Mouse (Mus musculus): Measurements from ENCODE around the gene Frrs1.

The Frrs1 gene

GRCm38 (mm10) chr3:116906596-116906995 is 47.3 kb downstream of the Frrs1 start:
- DNase-seq (ENCODE audit: low read depth, low spot score): no peak

DNA sequence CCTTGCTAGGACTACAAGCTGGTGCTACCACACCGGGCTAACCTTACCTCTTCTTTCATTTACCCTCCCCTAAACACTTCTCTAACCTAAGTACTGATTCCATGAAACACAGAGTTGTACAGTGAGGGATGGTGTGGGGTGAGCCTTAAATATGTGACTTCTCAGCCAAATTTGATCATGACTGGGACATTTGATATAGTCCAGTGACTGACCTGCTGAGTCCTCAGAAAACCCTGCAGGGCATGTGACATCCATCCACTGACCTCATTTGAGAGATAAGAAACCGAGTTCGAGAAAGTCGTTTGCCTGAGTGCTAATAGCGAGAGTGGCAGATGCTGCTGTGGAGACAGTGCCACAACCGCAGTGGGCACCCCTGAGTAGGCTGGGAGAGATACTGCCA is 55.1 kb downstream of the Frrs1 start:
- no peak for DNase-seq (ENCODE audit: low read depth, low spot score)

DNA sequence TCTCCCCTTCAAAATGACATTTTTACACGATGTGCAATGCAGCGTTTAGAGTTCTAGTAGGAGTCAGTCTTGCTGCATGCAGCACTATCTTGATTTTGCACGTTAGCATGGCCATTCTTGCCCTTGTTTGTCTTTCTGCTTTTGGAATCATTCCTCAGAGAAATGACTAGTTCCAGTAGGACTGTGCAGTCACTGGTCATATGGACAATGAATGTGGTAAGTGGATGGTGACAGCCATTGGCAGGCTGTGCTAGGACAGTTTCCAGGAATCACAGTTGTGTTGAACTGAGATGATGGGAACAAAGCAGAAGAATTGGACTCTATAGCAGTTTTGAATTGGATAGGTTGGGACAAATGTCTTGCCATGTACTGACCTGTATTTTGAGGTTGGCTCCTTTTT is 55.7 kb downstream of the Frrs1 start:
- DNase-seq (ENCODE audit: low read depth, low spot score): no peak

DNA sequence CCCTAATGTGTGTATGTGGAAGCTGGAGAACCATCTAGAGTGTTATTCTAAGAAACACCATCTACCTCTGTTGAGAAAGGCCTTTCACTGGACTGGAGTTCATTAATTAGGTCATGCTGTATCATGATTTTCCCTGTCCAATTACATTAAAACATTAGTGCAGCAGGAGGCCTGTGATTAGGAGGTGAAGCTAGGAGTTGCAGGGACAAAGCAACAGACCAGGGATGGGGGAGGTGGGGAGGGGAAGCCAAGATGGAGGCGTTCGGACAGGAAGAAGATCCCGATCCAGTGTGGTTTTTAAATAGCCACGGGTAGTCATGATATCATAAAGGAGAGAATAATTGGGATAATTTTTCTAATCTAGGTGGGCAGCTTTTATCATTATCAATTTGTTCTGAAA is 57.8 kb downstream of the Frrs1 start:
- no peak for DNase-seq (ENCODE audit: low read depth, low spot score)

DNA sequence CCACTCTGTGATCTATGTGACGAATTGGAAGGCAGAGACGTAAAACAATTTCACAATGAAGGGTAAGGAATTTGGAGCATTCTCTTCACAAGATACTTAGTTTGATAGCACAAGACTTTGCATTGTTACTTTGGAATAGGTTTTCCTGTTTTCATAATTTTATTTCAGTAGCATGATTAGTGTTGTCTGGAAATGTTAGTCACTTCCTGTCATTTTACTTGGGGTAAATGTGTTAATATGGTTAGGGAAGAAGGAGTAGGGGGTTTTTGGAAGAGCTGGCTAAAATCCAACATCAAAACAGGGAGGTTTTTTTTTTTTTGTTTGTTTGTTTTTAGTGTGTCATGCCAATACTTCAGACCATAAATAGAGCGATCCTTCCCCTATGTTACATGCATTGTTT is 62.3 kb downstream of the Frrs1 start:
- DNase-seq (ENCODE audit: low read depth, low spot score): no peak

DNA sequence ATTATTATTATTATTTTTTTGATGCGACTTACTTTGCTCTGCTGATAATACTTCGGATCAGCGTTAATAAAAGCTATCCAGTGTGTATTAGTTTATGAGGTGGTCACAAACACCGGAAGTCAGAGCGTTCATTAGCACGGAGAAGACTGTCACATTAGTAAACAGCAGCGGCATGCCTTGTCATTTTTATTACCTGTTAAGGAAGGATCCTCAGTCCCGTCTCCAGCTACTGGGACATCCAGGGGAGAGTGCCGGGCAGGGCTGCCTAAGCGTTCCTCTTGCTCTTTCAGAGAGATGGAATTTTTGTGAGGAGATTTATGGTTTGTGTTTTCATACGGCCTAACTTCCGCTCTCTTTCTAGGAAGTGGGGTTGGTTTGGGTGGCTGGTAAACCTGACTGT is 63.8 kb downstream of the Frrs1 start:
- no peak for DNase-seq (ENCODE audit: low read depth, low spot score)

DNA sequence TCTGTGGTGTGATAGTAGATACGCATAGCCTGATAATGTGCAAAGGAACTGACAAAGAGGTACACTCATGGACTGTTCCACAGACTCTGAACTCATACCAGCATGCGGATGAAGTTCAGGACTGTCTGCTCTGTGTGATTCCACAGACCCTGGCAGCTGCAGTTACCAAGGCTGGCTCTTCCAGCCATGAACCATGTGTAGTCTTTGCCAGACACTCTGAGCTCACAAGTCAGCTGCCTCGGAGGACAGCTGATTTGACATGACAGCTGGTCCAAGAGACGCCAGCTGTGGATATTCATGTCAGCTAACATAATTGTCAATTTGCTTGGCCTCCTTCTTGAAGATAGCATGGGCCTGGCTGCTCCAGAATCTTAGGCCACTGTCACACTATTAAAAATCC is 69.7 kb downstream of the Frrs1 start:
- DNase-seq (ENCODE audit: low read depth, low spot score): no peak

DNA sequence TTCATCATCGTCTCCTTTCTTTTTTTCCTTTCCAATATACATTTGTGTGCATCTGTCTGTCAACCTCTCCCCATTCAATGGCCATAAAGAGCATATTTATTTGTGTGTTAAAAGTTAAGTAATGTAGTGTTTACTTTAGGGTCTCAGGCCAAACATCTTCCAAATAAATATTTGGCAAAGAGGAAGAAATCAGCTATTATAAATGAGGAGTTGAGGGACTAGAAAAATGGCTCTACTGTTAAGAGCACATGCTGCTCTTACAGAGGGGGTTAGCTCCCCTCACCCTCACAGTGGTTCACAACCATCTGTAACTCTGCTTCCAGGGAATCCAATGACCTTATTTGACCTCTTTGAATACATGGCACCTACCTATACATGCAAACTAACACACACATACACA is 73.9 kb downstream of the Frrs1 start:
- no peak for DNase-seq (ENCODE audit: low read depth, low spot score)

DNA sequence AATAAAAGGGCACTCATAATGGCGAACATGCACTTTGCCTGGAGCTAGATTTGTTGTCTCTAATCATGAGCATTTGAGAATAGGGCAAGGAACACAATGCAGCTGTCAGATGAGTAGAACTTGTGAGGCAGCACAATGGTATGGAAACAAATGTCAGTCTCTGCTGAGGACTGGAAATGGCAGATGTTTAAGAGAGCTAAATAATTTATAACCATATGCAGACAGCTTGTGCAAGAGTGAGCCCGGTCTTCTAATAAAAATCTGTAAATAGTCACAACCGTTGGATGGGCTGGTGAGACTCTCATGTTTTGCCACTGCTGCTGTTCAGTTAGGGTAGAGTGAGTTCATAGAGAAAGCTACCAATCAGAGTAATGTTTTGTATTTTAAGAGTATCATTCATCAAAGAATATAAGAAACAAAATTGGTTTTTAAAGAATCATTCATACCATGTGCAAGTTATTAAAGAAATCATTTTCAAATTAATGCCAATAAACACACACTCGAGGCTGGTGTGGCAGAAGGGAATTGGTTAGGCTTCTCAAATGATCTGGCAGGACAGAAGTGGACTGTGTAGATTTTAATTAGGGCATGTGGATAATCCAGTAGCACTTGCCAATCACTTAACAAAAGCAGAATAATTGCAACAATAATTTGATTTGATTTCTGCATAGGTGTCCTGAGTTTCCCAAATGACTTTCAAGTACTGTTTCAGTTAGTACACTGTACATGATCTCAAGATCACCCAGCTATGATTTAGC is 77.8 kb downstream of the Frrs1 start:
- no peak for DNase-seq (ENCODE audit: low read depth, low spot score)

DNA sequence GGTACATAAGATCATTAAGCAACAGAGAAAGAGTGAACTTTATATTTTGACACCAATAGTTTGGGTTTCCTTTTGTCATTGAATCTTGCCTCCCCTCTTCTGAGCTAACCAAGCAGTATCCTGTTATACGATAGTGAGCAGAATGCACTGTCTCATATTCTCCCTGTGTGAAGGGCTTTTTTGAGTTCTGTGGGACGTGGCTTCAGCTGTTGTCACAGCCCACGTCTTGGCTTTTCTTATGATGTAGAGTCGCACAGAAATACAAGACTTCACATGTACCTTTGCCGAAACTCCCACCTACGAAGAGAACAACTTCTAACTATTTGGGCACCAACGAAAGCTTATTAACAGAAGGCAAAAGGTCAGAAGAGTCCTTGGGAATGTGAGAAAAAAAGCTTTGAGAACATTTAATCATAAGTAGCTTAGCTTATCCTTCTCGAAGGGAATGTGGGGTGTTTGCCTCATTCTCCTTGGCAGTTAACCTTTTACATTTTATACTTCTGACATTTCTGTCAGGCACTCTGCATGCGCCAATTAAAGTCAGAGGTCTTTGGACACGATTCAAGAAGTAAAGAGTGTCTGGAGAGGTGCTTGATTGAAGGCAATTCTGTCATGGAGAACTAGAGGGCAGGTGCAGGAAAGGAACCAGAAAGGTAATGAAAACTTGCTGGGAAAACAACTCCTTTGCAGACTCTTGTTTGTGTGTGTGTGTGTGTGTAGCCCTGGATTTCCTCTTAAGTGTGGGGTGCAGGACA is 81.7 kb downstream of the Frrs1 start:
- no peak for DNase-seq (ENCODE audit: low read depth, low spot score)

GRCm38 (mm10) chr3:116941559-116942117 is 82.4 kb downstream of the Frrs1 start:
- no peak for DNase-seq (ENCODE audit: low read depth, low spot score)

DNA sequence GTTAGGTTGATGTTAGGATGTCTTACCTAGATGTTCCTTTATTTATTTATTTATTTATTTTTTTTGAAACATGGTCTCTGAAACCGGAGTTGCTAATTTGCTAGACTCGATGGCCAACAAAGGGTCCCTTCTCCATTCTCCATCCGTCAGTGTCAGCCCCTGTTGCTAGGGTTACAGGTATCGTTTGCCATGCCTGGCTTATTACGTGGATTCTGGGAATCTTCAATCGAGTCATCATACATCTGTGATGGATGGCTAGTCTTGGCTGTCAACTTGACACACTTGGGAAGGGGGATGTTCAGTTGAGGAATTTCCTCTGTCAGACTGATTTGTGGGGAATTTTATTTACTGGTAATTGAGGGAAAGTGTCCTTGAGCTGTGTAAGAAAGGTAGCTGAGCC is 83.5 kb downstream of the Frrs1 start:
- no peak for DNase-seq (ENCODE audit: low read depth, low spot score)

DNA sequence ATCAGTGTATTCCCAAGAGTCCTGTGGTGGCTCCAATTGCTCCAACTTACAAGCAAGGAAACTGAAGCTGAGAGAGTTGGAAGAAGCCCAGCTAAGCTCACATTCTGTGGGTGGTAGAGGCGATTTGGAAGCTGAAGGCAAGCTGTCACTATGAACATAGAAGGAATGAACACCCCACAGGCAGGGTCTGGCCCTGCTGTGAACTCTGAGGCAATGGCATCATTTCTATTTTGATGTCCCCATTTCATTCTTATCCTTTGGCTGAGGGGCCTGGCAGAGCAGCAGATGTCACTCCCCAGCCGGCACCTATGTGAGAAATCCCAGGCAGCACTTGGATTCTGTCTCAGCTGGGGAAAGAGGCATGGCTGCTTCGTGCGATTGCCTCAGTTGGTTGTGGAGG is 84.2 kb downstream of the Frrs1 start:
- DNase-seq (ENCODE audit: low read depth, low spot score): no peak

- no peak for DNase-seq (ENCODE audit: low read depth, low spot score)
Measured at GRCm38 (mm10) chr3:116946476-116946875, 87.2 kb downstream of the Frrs1 start.

- no peak for DNase-seq (ENCODE audit: low read depth, low spot score)
Measured at GRCm38 (mm10) chr3:116950665-116951115, 91.4 kb downstream of the Frrs1 start.

GRCm38 (mm10) chr3:116951489-116951888 is 92.2 kb downstream of the Frrs1 start:
- no peak for DNase-seq (ENCODE audit: low read depth, low spot score)

GRCm38 (mm10) chr3:116952242-116952899 is 93.1 kb downstream of the Frrs1 start:
- no peak for DNase-seq (ENCODE audit: low read depth, low spot score)

- DNase-seq (ENCODE audit: low read depth, low spot score): no peak
Measured at GRCm38 (mm10) chr3:116953366-116953765, 94.1 kb downstream of the Frrs1 start.

DNA sequence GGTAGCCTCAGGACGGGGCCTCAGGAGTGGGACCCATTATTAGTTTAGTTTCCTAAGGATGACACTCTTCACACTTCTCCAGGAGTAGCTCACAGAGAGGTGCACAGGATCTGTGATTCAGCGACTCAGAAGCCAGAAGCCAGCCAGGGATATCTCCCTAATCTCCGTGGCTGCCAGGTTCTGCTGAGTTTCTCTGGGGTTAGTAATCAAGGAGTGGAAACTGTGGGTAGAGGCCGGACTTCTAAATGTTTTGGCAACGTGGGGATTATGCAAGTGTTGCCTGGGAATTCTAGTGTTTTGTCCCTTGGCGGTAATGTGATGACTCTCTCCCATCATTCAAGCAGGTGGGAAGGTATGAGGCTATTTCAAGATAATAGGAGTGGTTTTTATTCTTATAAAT is 95.8 kb downstream of the Frrs1 start:
- no peak for DNase-seq (ENCODE audit: low read depth, low spot score)

All from embryo, embryonic 11.5 days (tissue).